17 mouse cellular contexts compared by ENCODE assay signal in genomic region chr10:95410209-95410608, GRCm38 (mm10).
"Had no signal": no experiment of that assay in that cellular context is flagged by ENCODE, and none has a peak within 500 bp of the region (broad histone marks: within the 10 kb centered on the region; RNA-seq: fewer than 3 reads in every experiment).

No protein-coding gene starts in this region.

- H3K36me3 ChIP-seq: midbrain, embryonic 12.5 days had no signal

- H3K9ac ChIP-seq: limb, embryonic 12.5 days; limb, embryonic 15.5 days; liver, embryonic 14.5 days; liver, postnatal 0 days; lung, embryonic 14.5 days; midbrain, embryonic 12.5 days had no signal

- H3K27ac ChIP-seq: limb, embryonic 12.5 days; limb, embryonic 15.5 days; liver, embryonic 14.5 days; macrophage; midbrain, embryonic 12.5 days had no signal

- ATAC-seq: liver, postnatal 0 days; lung, postnatal 0 days had no signal

- DNase-seq: kidney, adult 18-20 months; kidney, adult 9 months; kidney, postnatal 14 days; left cerebral cortex, postnatal 4 days; liver, postnatal 0 days; lung, embryonic 14.5 days; retina, postnatal 1 day; right cerebral cortex, postnatal 25 days; thymus, adult 18-20 months; thymus, postnatal 36 days had no signal

- H3K4me3 ChIP-seq: limb, embryonic 12.5 days; limb, embryonic 15.5 days; midbrain, embryonic 12.5 days had no signal

- H3K4me2 ChIP-seq: limb, embryonic 12.5 days; limb, embryonic 15.5 days; liver, embryonic 11.5 days; lung, embryonic 14.5 days; midbrain, embryonic 12.5 days had no signal

- H3K9me3 ChIP-seq: limb, embryonic 12.5 days; limb, embryonic 15.5 days; midbrain, embryonic 12.5 days had no signal
